ENCODE assay signal across 19 mouse cellular contexts in the genomic region with DNA sequence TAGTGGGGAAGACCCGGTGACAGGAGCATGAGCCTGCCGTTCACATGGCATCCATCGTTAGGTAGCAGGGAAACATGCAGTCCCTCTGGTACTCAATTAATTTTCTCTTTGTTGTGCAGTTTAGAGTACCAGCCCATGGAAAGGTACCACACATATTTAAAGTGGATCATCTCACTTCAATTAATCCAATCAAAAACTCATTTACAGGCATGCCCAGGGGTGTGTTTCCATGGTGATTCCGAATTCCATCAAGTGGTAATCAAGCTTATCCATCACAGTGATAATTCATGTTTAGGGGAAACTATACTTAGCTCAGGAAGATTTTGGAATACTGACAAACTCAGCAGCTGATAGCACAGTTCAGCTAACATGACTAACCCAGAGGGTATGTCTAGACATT.
DNase-seq lines count a peak whose midpoint lies in the region; ATAC-seq and TF ChIP-seq lines count a peak whose summit lies in the region.
"Had no signal": no experiment of that assay in that cellular context is flagged by ENCODE, and none has a peak within 500 bp of the region (broad histone marks: within the 10 kb centered on the region; RNA-seq: fewer than 3 reads in every experiment).

No protein-coding gene starts in this region.

- 74% methylated on average over 4 of the region's 4 CpGs for WGBS in forebrain, postnatal 0 days
- 85% methylated on average over 4 of the region's 4 CpGs for WGBS in forebrain, embryonic 11.5 days
- 76% methylated on average over 4 of the region's 4 CpGs for WGBS in hindbrain, embryonic 14.5 days
- WGBS in hindbrain, embryonic 12.5 days = 79% methylated on average over 4 of the region's 4 CpGs

- no peaks in the 10 kb centered on the region for H3K9me3 ChIP-seq in forebrain, postnatal 0 days (ENCODE audit: low read length)
- H3K9me3 ChIP-seq in forebrain, embryonic 11.5 days (ENCODE audit: control insufficient read depth, low read length) = no peaks in the 10 kb centered on the region
- H3K9me3 ChIP-seq in hindbrain, embryonic 14.5 days (ENCODE audit: control insufficient read depth, low read length) = no peaks in the 10 kb centered on the region
- H3K9me3 ChIP-seq in hindbrain, embryonic 12.5 days (replicated peaks) = no peaks in the 10 kb centered on the region
- H3K9me3 ChIP-seq: forebrain, embryonic 10.5 days; intestine, embryonic 15.5 days had no signal

- H3K4me3 ChIP-seq in forebrain, postnatal 0 days (ENCODE audit: low read depth, low read length) = no peak overlapping the region
- no peak overlapping the region for H3K4me3 ChIP-seq in forebrain, embryonic 11.5 days (ENCODE audit: low read depth, low read length)
- H3K4me3 ChIP-seq in hindbrain, embryonic 14.5 days (replicated peaks; ENCODE audit: low read length) = no peak overlapping the region
- no peak overlapping the region for H3K4me3 ChIP-seq in hindbrain, embryonic 12.5 days
- H3K4me3 ChIP-seq: forebrain, embryonic 10.5 days; intestine, embryonic 15.5 days had no signal

- no peaks in the 10 kb centered on the region for H3K27me3 ChIP-seq in forebrain, postnatal 0 days (ENCODE audit: insufficient read depth, low read length)
- no peaks in the 10 kb centered on the region for H3K27me3 ChIP-seq in forebrain, embryonic 11.5 days (ENCODE audit: control insufficient read depth, insufficient read depth, low read length)
- H3K27me3 ChIP-seq in hindbrain, embryonic 14.5 days (ENCODE audit: control insufficient read depth, insufficient read depth, low read length) = no peaks in the 10 kb centered on the region
- no peaks in the 10 kb centered on the region for H3K27me3 ChIP-seq in hindbrain, embryonic 12.5 days
- H3K27me3 ChIP-seq: intestine, embryonic 15.5 days had no signal

- H3K9ac ChIP-seq in forebrain, postnatal 0 days = no peak overlapping the region
- no peak overlapping the region for H3K9ac ChIP-seq in forebrain, embryonic 11.5 days (ENCODE audit: low read length)
- H3K9ac ChIP-seq in hindbrain, embryonic 14.5 days = no peak overlapping the region
- no peak overlapping the region for H3K9ac ChIP-seq in hindbrain, embryonic 12.5 days
- H3K9ac ChIP-seq: intestine, embryonic 15.5 days had no signal

- TF ChIP-seq CTCF in forebrain, postnatal 0 days (IDR thresholded peaks at IDR 0.05; ENCODE audit: low read depth) = no peak

- no peaks in the 10 kb centered on the region for H3K4me1 ChIP-seq in forebrain, postnatal 0 days (ENCODE audit: insufficient read depth)
- H3K4me1 ChIP-seq in forebrain, embryonic 11.5 days (replicated peaks; ENCODE audit: control insufficient read depth, insufficient read depth, low read length) = no peaks in the 10 kb centered on the region
- no peaks in the 10 kb centered on the region for H3K4me1 ChIP-seq in hindbrain, embryonic 14.5 days (replicated peaks; ENCODE audit: control insufficient read depth, insufficient read depth, low read length)
- H3K4me1 ChIP-seq in hindbrain, embryonic 12.5 days = no peaks in the 10 kb centered on the region
- H3K4me1 ChIP-seq: forebrain, embryonic 10.5 days; intestine, embryonic 15.5 days had no signal

- no peaks in the 10 kb centered on the region for H3K36me3 ChIP-seq in forebrain, postnatal 0 days (ENCODE audit: insufficient read depth)
- no peaks in the 10 kb centered on the region for H3K36me3 ChIP-seq in forebrain, embryonic 11.5 days (ENCODE audit: control insufficient read depth, insufficient read depth, low read length)
- H3K36me3 ChIP-seq in hindbrain, embryonic 14.5 days (replicated peaks; ENCODE audit: control insufficient read depth, insufficient read depth) = no peaks in the 10 kb centered on the region
- no peaks in the 10 kb centered on the region for H3K36me3 ChIP-seq in hindbrain, embryonic 12.5 days
- H3K36me3 ChIP-seq: forebrain, embryonic 10.5 days; intestine, embryonic 15.5 days had no signal

- no peak for DNase-seq in forebrain, postnatal 0 days
- no peak for DNase-seq in forebrain, embryonic 11.5 days (ENCODE audit: low spot score)
- peak; percentile 29 for DNase-seq in hindbrain, embryonic 14.5 days (ENCODE audit: low spot score)
- peak; percentile 7 for DNase-seq in brain, adult 2 months (ENCODE audit: low read depth, low spot score)
- no peak for DNase-seq in spleen, postnatal 4 days (ENCODE audit: low spot score in 2 of 2)
- DNase-seq: adrenal gland, adult 8-10 months; adrenal gland, postnatal 36 days; cerebellum, adult 18-20 months; cerebellum, adult 9-10 months; cerebellum, postnatal 14 days; gastrocnemius, postnatal 25 days; kidney, adult 11 months; kidney, adult 8-10 months had no signal

- ATAC-seq in forebrain, postnatal 0 days = peak; percentile 43; the same call in 1 of the 2 replicates
- ATAC-seq in forebrain, embryonic 11.5 days (replicated peaks; ENCODE audit: low FRiP score) = no peak
- peak; percentile 69; the same call in 1 of the 2 replicates for ATAC-seq in hindbrain, embryonic 14.5 days (ENCODE audit: low FRiP score)
- no peak for ATAC-seq in hindbrain, embryonic 12.5 days (ENCODE audit: low FRiP score)
- ATAC-seq: activated CD4-positive, CD25-positive, alpha-beta regulatory T cell, adult 4 months; forebrain, embryonic 14.5 days; intestine, embryonic 15.5 days had no signal

- no peak overlapping the region for H3K4me2 ChIP-seq in forebrain, postnatal 0 days (ENCODE audit: low read depth)
- H3K4me2 ChIP-seq in forebrain, embryonic 11.5 days (ENCODE audit: low read depth, low read length, severe bottlenecking) = no peak overlapping the region
- H3K4me2 ChIP-seq in hindbrain, embryonic 14.5 days (replicated peaks) = no peak overlapping the region
- no peak overlapping the region for H3K4me2 ChIP-seq in hindbrain, embryonic 12.5 days (replicated peaks)
- H3K4me2 ChIP-seq: heart, embryonic 11.5 days; intestine, embryonic 15.5 days had no signal

- no peak overlapping the region for H3K27ac ChIP-seq in forebrain, postnatal 0 days (ENCODE audit: low read depth, low read length)
- H3K27ac ChIP-seq in forebrain, embryonic 11.5 days (ENCODE audit: low read depth, low read length) = no peak overlapping the region
- H3K27ac ChIP-seq in hindbrain, embryonic 14.5 days = no peak overlapping the region
- no peak overlapping the region for H3K27ac ChIP-seq in hindbrain, embryonic 12.5 days
- H3K27ac ChIP-seq: forebrain, embryonic 10.5 days; intestine, embryonic 15.5 days had no signal

Comparison
In these comparisons a context has a peak if more than half of its experiments do, and no peak if none do; other contexts are left out.
1. ATAC-seq: peak in forebrain, postnatal 0 days (single experiment) and hindbrain, embryonic 14.5 days (single experiment); none in forebrain, embryonic 11.5 days (single experiment) and hindbrain, embryonic 12.5 days (single experiment).
2. DNase-seq: peak in hindbrain, embryonic 14.5 days (single experiment) and brain, adult 2 months (single experiment); none in forebrain, postnatal 0 days (single experiment), forebrain, embryonic 11.5 days (single experiment) and spleen, postnatal 4 days (0 of 2).